Mouse (Mus musculus): ENCODE results near the gene Camta1.

DNA sequence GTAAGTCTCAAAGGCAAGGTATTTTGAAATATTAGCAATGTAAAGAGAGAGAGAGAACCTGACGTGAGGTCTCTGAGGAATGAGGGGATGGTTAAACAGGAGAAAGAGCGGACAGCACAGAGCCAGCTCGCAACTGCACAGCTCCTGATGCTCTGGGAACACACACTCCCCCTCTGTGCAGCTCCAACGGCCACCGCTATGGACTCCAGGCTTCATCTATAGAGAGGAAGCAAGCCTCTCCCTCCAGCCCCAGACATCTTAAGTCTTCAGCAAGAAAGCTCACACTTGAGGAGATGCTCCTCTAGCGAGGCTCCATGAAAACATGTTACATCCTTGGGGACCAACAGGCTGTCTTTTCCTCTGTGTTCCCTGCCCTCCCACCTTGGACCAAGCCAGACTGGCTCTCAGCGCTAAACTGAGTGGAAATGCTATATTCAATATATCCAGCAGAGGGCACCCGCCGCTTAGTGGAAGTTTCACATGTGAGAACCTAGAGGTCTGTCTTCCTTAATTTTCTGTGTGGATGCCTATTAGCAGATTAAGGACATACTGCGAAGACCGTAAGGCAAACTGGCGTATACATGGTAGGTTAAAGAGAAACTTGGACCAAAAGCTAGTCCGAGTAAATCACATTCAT is 788.5 kb downstream of the Camta1 start:
- no peak for TF ChIP-seq CTCF (IDR thresholded peaks at IDR 0.05; ENCODE audit: low read depth, low read length)
- TF ChIP-seq POLR2A (IDR thresholded peaks at IDR 0.05; ENCODE audit: borderline replicate concordance, low read depth, low read length): no peak

Measured in bone marrow macrophage, adult 2 months (primary cell).